Mouse (Mus musculus) heart, postnatal 10 days (tissue): ENCODE data around the gene Fndc1. TPM values are rescaled to one million over a fixed set of nuclear protein-coding genes. Genes with fewer than 3 reads are reported as not detected.
A peak's percentile ranks its signal among the peaks of the same experiment; 100 is the strongest.

ENCODE experiments used
- DNase-seq, 2 experiments: peaks; one replicate each; pipeline ENCODE4 v3.0.0; 2021
- intact Hi-C: fragments of 180-260 bp; cut with DNase I; formaldehyde crosslinking; loops from one replicate; pipeline ENCODE4 v1.15.1; 2025
- total RNA-seq, 2 experiments: library from RNA; stranded (reverse); gene quantifications; 2 replicates each; pipeline ENCODE4 v1.2.3; 2021

Gene Fndc1
- total RNA-seq, 2 experiments from 2014 or later: 99.0 to 108 TPM

GRCm38 (mm10) chr17:7821553-7822186 lies 5.4 kb downstream of the Fndc1 start:
- intact Hi-C loops: loop anchor here (1.0 to 5.0 kb wide), 2 partner anchors 224 to 377 kb away; no protein-coding TSS in a partner anchor
- DNase-seq: peak; percentile 62 to 78

DNA sequence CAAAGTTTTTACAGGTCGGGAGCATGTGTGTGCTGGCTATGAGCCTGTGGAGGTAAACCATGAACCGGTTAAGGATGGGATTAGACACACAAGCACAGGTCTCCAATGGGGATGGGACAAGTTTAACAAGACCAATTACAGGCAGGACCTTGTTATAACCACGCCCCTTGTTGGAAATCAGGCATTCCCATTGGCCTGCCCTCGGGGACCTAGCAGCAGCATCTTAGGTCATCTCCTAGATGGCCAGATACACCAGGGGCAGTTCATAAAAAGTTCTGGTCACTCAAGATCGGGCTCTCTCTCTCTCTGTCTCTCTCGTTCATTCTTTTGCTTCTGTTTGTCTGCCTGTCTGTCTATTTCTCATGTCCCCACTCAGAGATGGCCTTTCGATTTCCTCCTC lies 6.9 kb downstream of the Fndc1 start:
- intact Hi-C loops: loop anchor here (5.0 kb wide), 1 partner anchor 223 kb away; no protein-coding TSS in a partner anchor
- DNase-seq: no peak

- intact Hi-C loops: no loop called here
- no peak for DNase-seq
These were observed 10.5 kb downstream of the Fndc1 start for GRCm38 (mm10) chr17:7816602-7817001.

- intact Hi-C loops: no loop called here
- no peak for DNase-seq
These were observed 12.7 kb downstream of the Fndc1 start for GRCm38 (mm10) chr17:7814433-7814832.

GRCm38 (mm10) chr17:7808043-7808442 lies 19.1 kb downstream of the Fndc1 start:
- no peak for DNase-seq
- intact Hi-C loops: no loop called here

GRCm38 (mm10) chr17:7805105-7805504 lies 22.0 kb downstream of the Fndc1 start:
- no peak for DNase-seq
- intact Hi-C loops: no loop called here

- no peak for DNase-seq
- intact Hi-C loops: no loop called here
These were observed 24.6 kb downstream of the Fndc1 start for GRCm38 (mm10) chr17:7802483-7802882.

- no peak for DNase-seq
- intact Hi-C loops: no loop called here
These were observed 27.2 kb downstream of the Fndc1 start for GRCm38 (mm10) chr17:7799894-7800293.

- intact Hi-C loops: no loop called here
- DNase-seq: no peak
These were observed 31.5 kb downstream of the Fndc1 start for GRCm38 (mm10) chr17:7795584-7795983.

GRCm38 (mm10) chr17:7795168-7795567 lies 31.9 kb downstream of the Fndc1 start:
- no peak for DNase-seq
- intact Hi-C loops: no loop called here

DNA sequence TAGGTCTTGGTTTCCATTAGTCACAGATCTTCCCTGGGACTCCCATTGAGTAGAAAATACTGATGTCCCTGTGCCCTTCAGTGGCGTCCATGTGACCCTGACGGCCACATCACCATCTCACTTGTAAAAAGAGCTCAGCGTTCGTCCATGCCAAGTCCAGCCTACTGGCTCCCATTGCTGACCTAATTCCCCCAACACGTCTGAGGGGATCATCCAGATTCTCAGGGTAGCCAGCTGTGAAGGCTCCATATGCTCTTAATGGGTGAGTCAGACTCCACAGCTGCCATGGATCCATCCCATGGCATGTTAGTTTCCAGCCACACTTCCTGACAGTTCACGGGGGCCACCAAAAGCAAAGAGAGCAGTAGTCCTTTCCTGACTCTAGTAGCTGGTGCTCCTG lies 33.0 kb downstream of the Fndc1 start:
- peak; percentile 54 to 68 for DNase-seq
- intact Hi-C loops: no loop called here

GRCm38 (mm10) chr17:7790512-7790911 lies 36.6 kb downstream of the Fndc1 start:
- no peak for DNase-seq
- intact Hi-C loops: no loop called here

DNA sequence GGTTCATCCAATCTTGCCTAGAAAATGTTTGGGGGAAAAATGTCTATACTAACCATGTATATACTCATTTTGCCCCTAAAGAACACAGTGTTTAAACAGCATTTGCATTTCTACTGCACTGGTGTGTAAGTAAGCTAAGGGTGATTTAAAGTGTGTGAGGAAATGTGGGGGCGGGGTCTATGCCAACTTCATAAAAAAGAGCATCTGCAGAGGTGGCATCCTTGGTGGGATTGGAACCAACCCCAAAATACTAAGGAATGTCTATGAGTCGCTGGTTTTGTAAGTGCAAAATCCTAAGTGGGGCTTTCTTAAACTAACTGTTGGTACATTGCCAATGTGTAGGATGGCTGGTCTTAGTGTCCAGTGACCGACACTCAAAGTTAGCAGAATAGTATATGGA lies 53.0 kb downstream of the Fndc1 start:
- DNase-seq: no peak

GRCm38 (mm10) chr17:7759786-7760185 lies 67.3 kb downstream of the Fndc1 start:
- no peak for DNase-seq
- intact Hi-C loops: no loop called here

More for the DNA sequence above, 53.0 kb downstream of the Fndc1 start:
- intact Hi-C loops: no loop called here

- intact Hi-C loops: no loop called here
- DNase-seq: no peak
These were observed 72.1 kb downstream of the Fndc1 start for GRCm38 (mm10) chr17:7755001-7755400.

GRCm38 (mm10) chr17:7753383-7753782 lies 73.7 kb downstream of the Fndc1 start:
- DNase-seq: no peak
- intact Hi-C loops: no loop called here

DNA sequence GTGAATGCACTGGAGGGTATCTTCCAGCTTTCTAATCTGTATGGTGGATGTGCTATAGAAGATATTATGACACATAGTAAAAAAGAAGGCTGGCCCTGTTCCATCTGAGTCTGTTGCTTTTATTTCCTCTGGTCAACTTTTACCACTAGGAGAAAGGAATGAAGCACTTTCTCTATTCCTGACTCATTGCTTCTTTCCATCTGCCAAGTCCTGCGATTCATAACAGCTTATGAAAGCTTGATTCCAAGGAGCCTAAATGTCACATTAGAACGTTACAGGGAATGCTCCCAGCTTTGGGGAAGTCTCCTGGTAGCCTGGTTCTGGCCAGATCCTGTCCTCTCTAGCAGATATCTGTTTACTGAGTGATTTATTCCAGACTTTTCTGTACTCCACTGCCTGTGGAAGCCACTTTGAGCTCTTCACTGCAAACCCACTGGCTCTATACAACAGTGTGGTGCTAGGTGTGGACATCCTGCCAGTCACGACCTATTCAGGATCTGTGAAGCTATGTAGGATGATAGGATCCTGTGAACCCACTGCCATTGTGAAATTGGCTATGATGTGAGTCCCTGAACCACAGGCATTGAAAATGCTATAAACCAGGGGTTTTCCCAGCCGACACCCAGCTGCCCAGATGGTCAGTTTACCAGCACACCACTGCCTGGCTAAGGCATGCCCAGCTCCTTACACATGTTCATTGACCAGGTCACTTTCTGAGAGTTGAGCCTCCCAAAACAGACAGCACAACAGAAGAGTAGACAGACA lies 77.9 kb downstream of the Fndc1 start:
- intact Hi-C loops: no loop called here
- peak; percentile 26 to 43 for DNase-seq

GRCm38 (mm10) chr17:7746841-7747240 lies 80.3 kb downstream of the Fndc1 start:
- DNase-seq: no peak
- intact Hi-C loops: no loop called here

DNA sequence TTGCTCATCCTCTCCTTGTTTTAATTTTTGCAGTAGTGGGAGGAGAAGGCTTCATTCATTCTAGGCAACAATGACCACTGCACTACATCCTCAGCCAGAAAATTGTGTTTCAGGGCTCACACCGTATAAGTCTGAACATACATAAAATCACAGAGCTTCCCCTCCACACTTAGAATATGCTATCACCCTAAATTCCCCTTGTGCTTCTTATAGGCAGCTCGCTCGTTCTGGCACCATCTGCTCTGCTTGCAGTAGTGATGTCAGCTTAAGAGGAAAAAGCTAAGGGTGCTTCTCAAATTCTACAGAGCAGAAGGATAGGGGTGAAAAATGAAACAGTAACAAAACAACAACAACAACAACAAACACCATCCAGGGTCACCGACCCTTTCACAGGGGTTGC lies 82.1 kb downstream of the Fndc1 start:
- intact Hi-C loops: no loop called here
- no peak for DNase-seq

DNA sequence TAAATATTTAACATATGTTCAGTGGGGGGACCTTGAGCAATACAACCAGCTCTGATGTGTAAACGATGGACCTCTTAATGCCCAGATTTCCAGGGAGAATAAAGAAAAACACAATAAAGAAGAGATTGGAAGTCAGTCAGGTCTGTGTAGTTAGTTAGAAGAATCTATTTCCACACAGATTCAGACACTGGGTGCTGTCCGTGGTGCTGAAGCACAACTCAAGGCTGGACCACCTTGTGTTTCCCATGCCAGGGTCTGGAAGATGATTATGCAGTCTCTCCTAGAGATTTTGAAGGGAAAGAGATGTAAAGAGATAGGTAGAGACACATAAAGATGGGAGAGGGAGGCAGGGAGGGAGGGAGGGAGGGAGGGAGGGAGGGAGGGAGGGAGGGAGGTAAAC lies 86.1 kb downstream of the Fndc1 start:
- peak; percentile 62 to 75 for DNase-seq
- intact Hi-C loops: no loop called here

- no peak for DNase-seq
- intact Hi-C loops: no loop called here
These were observed 104.1 kb downstream of the Fndc1 start for GRCm38 (mm10) chr17:7722991-7723390.

DNA sequence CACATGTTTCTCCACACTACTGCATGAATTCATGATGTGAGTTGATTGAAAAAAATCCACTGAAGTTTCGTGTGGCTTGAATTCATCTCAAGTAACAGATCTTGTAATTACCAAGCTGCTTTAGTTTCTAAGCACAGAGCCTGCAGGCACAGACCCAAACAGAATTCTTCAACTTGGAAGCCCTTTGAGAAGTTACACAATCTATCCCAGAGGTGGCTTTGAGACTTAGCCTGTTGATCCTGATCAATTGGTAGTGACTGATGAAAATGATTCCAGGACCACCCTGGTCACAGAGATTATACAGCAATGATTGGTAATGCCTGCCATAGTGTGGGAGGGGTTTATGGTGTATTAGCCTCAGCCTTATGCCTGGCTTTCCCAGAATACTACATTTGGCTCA lies 108.2 kb downstream of the Fndc1 start:
- intact Hi-C loops: no loop called here
- DNase-seq: peak in 1 of 2 experiments; percentile 14
